Mouse (Mus musculus) ovary, postnatal 36 days (tissue): Measurements from ENCODE around the gene Slc2a9.
"Not testable (repeated sequence)": the region's sequence is repeated elsewhere in the genome, so short reads cannot be mapped to it uniquely, and the experiment has no call there.

Experiments used
- DNase-seq: peaks from one replicate; pipeline ENCODE4 v3.0.0; 2022; ENCODE audit warnings: low spot score, mixed read lengths

The Slc2a9 gene

GRCm38 (mm10) chr5:38500043-38500442, 2.9 kb downstream of the Slc2a9 start:
- DNase-seq: no peak

- no peak for DNase-seq
Measured at GRCm38 (mm10) chr5:38499316-38499811, 3.6 kb downstream of the Slc2a9 start.

DNA sequence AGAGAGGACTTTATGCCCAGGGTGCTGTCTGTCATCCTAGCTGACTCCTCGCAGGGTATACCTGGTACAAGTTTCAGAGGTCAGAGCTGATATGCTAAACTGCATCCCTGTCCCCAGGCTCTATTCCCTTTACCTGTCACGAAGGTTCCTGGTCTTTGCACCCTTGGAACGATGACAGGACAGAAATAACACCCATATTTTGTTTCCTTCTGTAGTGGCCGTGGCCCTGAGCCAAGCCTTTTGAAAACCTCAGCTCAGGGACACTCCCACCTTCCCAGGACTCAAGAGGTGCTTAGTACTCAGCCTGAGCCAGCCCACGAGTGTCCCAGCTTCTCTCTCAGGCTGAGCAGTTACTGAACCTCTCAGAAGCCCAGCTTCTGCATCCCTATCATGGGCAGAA, 4.5 kb downstream of the Slc2a9 start:
- DNase-seq: no peak

- DNase-seq: no peak
Measured at GRCm38 (mm10) chr5:38496491-38497057, 6.4 kb downstream of the Slc2a9 start.

DNA sequence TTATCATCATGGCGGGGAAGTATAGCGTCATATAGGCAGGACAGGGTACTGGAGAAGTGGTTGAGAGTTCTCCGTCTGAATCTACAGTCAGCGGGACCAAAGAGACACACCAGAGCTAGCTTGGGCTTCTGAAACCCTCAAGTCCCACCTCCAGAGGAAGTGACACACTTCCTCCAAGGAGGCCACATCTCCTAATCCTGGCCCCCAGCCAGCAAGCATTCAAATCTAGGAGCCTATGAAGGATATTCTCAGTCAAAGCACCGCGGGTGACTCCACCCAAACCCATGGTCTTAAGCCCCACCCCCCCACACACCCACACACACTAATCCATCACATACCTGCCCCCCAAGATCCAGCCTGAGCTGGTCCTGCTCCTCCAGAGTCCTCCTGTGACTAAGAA, 9.1 kb downstream of the Slc2a9 start:
- no peak for DNase-seq

DNA sequence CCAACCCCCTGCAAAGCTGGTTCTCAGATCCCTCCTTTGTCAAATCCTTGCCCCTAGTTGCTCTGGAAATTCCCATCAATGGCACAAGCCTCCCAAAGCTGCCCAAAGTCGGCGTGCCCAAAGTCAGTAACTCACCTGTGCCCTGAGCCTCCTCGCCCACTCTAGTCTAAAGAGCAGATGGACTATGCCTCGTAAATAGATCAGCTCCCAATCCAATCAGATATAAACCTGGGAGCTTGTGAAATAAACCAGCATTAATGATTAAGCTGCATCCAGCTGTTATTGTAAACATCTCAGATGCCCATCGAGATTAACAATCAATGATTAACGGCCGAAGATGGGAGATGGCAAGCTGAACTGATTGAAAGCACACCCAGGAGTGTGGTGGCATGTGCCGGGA, 11.2 kb downstream of the Slc2a9 start:
- DNase-seq: no peak

DNA sequence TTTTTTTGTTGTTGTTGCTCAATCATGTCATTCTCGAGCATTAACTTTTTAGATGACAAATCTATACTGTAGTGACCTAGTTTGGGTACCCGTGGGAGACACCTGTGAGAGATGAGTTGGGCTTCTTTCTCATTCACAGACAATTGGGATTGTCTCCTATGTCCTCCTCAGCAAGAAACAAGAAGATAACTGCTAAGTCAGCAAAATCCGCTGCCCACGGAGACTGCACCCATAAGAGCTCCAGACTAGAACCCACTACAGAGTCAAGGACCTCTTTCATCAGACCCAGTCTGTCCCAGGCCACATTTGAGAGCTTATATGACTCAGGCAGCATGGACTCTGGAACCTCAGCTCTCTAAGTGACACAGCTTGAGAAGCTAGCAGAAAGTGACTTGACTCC, 13.2 kb downstream of the Slc2a9 start:
- DNase-seq: no peak

- no peak for DNase-seq
Measured at GRCm38 (mm10) chr5:38488673-38489615, 14.0 kb downstream of the Slc2a9 start.

GRCm38 (mm10) chr5:38488026-38488425, 14.9 kb downstream of the Slc2a9 start:
- DNase-seq: no peak

DNA sequence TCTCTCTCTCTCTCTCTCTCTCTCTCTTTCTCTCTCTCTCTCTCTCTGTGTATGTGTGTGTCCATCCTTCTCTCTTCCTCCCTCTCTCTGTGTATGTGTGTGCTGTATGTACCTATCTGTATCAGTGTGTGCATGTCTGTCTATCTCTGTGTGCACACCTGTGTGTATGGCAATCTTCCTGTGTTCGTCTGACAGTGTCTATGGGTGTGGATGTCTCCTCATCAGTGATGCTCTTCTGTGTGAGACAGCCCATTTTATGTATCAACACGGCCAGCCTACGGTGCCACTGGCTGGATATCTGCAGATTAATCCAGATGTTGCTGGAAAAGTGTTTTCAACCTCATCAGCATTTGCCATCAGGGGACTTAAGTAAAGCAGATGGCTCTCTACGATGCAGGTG, 15.7 kb downstream of the Slc2a9 start:
- no peak for DNase-seq

GRCm38 (mm10) chr5:38485946-38486345, 17.0 kb downstream of the Slc2a9 start:
- no peak for DNase-seq

DNA sequence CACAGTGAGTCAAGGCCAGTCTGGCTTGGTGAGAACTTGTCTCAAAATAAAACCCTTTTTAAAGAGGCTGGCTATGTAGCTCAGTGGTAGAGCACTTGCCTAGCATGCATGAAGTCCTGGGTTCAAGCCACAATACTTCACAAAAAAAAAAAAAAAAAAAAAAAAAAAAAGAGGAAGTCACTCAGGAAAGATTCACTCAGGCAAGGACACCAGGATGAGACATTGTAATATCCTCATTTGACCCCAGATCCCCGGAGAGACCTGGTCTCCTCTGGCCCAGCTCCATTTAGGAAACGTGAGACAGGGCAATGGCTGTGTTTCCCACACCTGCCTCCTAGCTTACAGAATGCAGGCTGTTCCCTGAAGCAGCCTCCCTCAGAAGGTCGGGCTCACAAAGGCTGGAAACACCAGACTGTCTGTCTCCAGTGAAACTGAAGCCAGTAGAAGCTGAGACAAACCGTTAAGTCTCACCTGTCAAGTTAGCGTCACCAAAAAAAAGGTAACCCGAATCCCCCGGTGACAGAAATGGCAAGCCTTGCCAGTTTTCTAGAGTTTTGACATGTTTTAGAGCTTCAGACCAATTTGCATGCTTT, 19.3 kb downstream of the Slc2a9 start:
- no peak for DNase-seq

GRCm38 (mm10) chr5:38480822-38481707, 21.9 kb downstream of the Slc2a9 start:
- no peak for DNase-seq

DNA sequence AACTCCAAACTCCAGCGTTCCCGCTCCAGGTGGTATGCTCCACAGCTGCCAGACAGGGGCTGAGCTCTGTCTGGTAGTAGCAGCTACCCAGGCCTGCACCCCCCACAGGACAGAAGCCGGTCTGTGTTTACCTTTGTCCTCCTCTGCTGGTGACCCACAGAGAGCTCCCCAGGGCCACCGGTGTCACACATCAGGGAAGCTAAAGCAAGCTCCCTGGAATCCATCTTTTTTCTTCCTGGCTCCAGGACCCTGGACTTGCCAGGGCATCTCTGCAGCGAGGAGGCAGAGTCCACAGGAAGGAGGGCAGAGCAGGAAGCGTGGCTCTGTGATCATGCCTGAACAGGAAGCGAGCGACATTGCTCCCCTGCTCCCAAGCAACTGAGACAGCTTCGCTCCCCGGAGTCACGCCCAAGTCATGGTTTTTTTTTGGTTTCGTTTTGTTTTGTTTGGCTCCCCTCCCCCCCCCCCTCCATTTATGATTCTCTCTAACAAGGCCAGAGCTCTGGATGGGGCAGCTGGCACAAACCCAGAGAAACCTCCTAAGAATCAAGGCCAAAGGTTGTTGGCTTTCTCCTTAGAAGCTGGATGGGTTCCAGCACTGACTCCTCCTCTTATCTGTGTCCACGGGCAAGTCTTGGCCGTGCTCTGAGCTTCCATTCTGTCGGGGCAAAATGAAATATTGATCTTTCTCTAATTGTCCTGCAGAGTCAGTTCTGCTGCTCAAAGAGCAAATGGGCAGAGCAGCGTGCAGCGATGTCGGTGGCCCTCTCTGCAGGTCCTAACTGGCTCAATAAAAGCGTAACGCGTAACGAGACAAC, 22.8 kb downstream of the Slc2a9 start:
- peak; percentile 59 for DNase-seq

GRCm38 (mm10) chr5:38479545-38479907, 23.4 kb downstream of the Slc2a9 start:
- DNase-seq: not testable (repeated sequence)

DNA sequence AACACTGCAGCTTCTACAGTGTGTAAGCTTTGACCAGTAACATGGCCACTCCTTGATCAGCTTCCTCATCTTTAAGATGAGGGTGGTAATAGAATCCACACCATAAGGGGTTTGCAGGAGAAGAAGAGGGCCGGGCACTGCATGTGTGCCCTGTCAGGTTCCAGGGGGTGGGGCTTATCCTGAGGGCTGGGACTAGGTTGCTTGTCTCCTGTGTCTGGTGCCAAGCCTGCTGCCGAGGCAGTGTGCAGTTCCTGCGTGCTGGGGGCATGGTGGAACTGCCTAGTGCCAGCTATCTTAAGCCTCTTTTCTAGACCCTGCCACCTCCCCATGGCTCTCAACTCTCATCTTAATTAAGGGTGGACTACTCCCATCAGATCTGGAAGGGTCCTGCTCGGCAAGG, 23.9 kb downstream of the Slc2a9 start:
- DNase-seq: no peak

- peak; percentile 22 for DNase-seq
Measured at GRCm38 (mm10) chr5:38477731-38478445, 25.1 kb downstream of the Slc2a9 start.

DNA sequence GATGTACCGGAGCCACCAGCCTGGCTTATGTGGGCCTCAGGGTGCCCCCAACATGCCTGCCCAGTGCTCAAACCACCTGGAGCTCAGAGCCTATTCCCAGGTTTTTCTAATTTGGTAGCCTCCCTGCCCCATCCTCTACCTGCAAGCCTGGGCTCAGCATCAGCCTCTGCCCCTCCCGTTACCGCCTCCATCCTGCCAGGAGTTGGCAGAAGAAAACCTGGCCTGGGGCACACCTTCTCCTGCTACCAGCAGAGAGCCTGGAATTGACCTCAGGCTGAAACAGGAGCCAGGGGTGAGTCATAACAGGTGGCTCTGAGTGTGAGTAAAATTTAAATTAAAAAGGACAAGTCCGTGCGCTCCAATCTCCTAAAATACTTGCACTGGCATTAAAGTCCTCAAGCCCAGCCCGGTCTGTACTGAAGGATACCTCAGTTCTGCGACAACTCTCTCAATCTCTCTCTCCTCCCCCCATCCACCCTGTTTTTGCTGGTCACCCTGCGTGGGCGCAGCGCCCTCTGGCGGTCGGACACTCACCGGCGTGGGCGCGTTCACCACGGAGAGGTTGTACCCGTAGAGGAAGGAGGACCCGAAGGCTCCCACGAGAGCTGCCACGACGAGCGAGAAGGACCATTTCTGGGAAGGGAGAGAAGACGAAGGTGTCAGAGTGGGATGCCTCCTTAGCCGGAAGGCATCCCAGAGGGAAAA, 25.9 kb downstream of the Slc2a9 start:
- DNase-seq: peak; percentile 32

DNA sequence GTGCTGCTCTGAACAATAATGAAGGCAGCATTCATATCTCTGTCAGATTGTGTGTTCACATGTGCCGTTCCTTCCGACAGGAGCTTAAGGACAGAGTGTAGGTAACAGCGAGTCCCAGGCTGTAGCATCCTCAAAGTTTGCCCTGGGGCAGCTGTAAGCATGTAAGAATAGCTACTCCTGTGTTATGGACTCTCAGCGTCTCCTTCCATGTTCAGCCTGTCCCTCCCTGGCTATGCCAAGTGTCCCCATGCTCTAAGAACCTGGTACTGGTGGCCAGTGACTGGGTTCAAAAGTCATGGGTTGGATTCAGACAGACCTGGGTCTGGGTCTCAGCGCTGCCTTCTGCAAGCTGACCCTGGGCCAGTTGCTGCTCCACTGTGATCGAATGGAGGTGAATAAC, 32.1 kb downstream of the Slc2a9 start:
- no peak for DNase-seq
